Mouse (Mus musculus): ENCODE data around the gene Thrap3.

- no peak for TF ChIP-seq CTCF (conservative IDR thresholded peaks at IDR 0.05; ENCODE audit: low read length)
- TF ChIP-seq POU5F1 (IDR thresholded peaks at IDR 0.05; ENCODE audit: borderline replicate concordance, low read length): no peak
- TF ChIP-seq NANOG (IDR thresholded peaks at IDR 0.05; ENCODE audit: borderline replicate concordance, low read length): no peak
Measured at GRCm38 (mm10) chr4:126236467-126237280, 34.1 kb upstream of the Thrap3 start.
